Mouse (Mus musculus): ENCODE data around the gene Dtx1. TPM values are rescaled to one million over a fixed set of nuclear protein-coding genes. Genes with fewer than 3 reads are reported as not detected.

Dtx1 gene
- polyA plus RNA-seq, 1 experiment from 2014 or later, result 34.8 TPM

- H3K36me3 ChIP-seq, result peaks cover 72% of the 10 kb centered on the region
- no peak overlapping the region for H3K9ac ChIP-seq
- peaks cover 68% of the 10 kb centered on the region for H3K27me3 ChIP-seq
- H3K4me2 ChIP-seq, result no peak overlapping the region
- no peaks in the 10 kb centered on the region; the same call in 1 of the 2 replicates for H3K4me1 ChIP-seq (replicated peaks)
- H3K9me3 ChIP-seq, result no peaks in the 10 kb centered on the region
- 38% methylated on average over 4 of the region's 4 CpGs for WGBS
- no peak for ATAC-seq (ENCODE audit: low FRiP score)
- H3K4me3 ChIP-seq, result no peak overlapping the region
- H3K27ac ChIP-seq, result no peak overlapping the region
Observed at GRCm38 (mm10) chr5:120688434-120688833, 23.3 kb downstream of the Dtx1 start.

- no peak for ATAC-seq (ENCODE audit: low FRiP score)
- Histone ChIP-seq H3K27me3 (peaks cover 68% of the 10 kb centered on the region), H3K36me3 (peaks cover 72% of the 10 kb centered on the region), H3K9ac (no peak overlapping the region), H3K4me3 (no peak overlapping the region), H3K27ac (no peak overlapping the region), H3K4me1 (replicated peaks) (peaks cover 4% of the 10 kb centered on the region; the same call in 1 of the 2 replicates), H3K4me2 (no peak overlapping the region), H3K9me3 (no peaks in the 10 kb centered on the region)
- 88% methylated on average over 5 of the region's 5 CpGs for WGBS
Observed at GRCm38 (mm10) chr5:120687897-120688296, 23.8 kb downstream of the Dtx1 start.

- Histone ChIP-seq H3K4me2 (no peak overlapping the region), H3K9me3 (no peaks in the 10 kb centered on the region), H3K27me3 (peaks cover 68% of the 10 kb centered on the region), H3K36me3 (peaks cover 72% of the 10 kb centered on the region), H3K9ac (no peak overlapping the region), H3K4me1 (replicated peaks) (peaks cover 8% of the 10 kb centered on the region; the same call in 1 of the 2 replicates), H3K4me3 (no peak overlapping the region), H3K27ac (no peak overlapping the region)
- ATAC-seq (ENCODE audit: low FRiP score), result no peak
- WGBS, result 86% methylated on average over 3 of the region's 3 CpGs
Observed at GRCm38 (mm10) chr5:120687484-120687851, 24.3 kb downstream of the Dtx1 start.

GRCm38 (mm10) chr5:120686749-120687483 lies 24.8 kb downstream of the Dtx1 start:
- peaks cover 68% of the 10 kb centered on the region for H3K27me3 ChIP-seq
- H3K4me3 ChIP-seq, result no peak overlapping the region
- no peaks in the 10 kb centered on the region for H3K9me3 ChIP-seq
- no peak for ATAC-seq (ENCODE audit: low FRiP score)
- H3K36me3 ChIP-seq, result peaks cover 72% of the 10 kb centered on the region
- H3K9ac ChIP-seq, result no peak overlapping the region
- peaks cover 13% of the 10 kb centered on the region for H3K4me1 ChIP-seq (replicated peaks)
- H3K27ac ChIP-seq, result no peak overlapping the region
- WGBS, result 91% methylated on average over 6 of the region's 6 CpGs
- H3K4me2 ChIP-seq, result no peak overlapping the region

- no peak overlapping the region for H3K4me3 ChIP-seq
- no peaks in the 10 kb centered on the region for H3K9me3 ChIP-seq
- H3K4me1 ChIP-seq (replicated peaks), result peaks cover 20% of the 10 kb centered on the region
- no peak overlapping the region for H3K9ac ChIP-seq
- no peak overlapping the region for H3K27ac ChIP-seq
- peaks cover 66% of the 10 kb centered on the region for H3K36me3 ChIP-seq
- WGBS, result 83% methylated on average over 8 of the region's 8 CpGs
- no peak overlapping the region for H3K4me2 ChIP-seq
- H3K27me3 ChIP-seq, result peaks cover 61% of the 10 kb centered on the region
- no peak for ATAC-seq (ENCODE audit: low FRiP score)
Observed at GRCm38 (mm10) chr5:120685678-120686077, 26.0 kb downstream of the Dtx1 start.

- H3K36me3 ChIP-seq, result peaks cover 58% of the 10 kb centered on the region
- H3K9ac ChIP-seq, result no peak overlapping the region
- H3K4me1 ChIP-seq (replicated peaks), result peaks cover 32% of the 10 kb centered on the region
- no peak overlapping the region for H3K4me3 ChIP-seq
- H3K27me3 ChIP-seq, result peaks cover 54% of the 10 kb centered on the region
- no peak overlapping the region for H3K4me2 ChIP-seq
- WGBS, result 10% methylated on average over 24 of the region's 24 CpGs
- H3K9me3 ChIP-seq, result no peaks in the 10 kb centered on the region
- ATAC-seq (ENCODE audit: low FRiP score), result no peak
- no peak overlapping the region for H3K27ac ChIP-seq
Observed at GRCm38 (mm10) chr5:120682982-120683771, 28.6 kb downstream of the Dtx1 start.

GRCm38 (mm10) chr5:120680918-120681317 lies 30.8 kb downstream of the Dtx1 start:
- Histone ChIP-seq H3K4me3 (no peak overlapping the region), H3K4me2 (no peak overlapping the region)

GRCm38 (mm10) chr5:120679676-120680555 lies 31.8 kb downstream of the Dtx1 start:
- H3K4me1 ChIP-seq (replicated peaks), result peaks cover 35% of the 10 kb centered on the region
- ATAC-seq (ENCODE audit: low FRiP score), result peak; percentile 86
- WGBS, result under 1% methylated on average over 24 of the region's 24 CpGs
- H3K9me3 ChIP-seq, result no peaks in the 10 kb centered on the region
- H3K27me3 ChIP-seq, result peaks cover 33% of the 10 kb centered on the region
- peaks cover 27% of the 10 kb centered on the region for H3K36me3 ChIP-seq
- peak overlapping the region; percentile 92 for H3K27ac ChIP-seq
- H3K9ac ChIP-seq, result peak overlapping the region; percentile 71
- peak overlapping the region; percentile 29 for H3K4me3 ChIP-seq
- peak overlapping the region; percentile 50 for H3K4me2 ChIP-seq

More at GRCm38 (mm10) chr5:120680918-120681317, 30.8 kb downstream of the Dtx1 start:
- Histone ChIP-seq H3K27ac (peak overlapping the region; percentile 92), H3K9me3 (no peaks in the 10 kb centered on the region), H3K9ac (no peak overlapping the region), H3K36me3 (peaks cover 37% of the 10 kb centered on the region), H3K4me1 (replicated peaks) (peaks cover 32% of the 10 kb centered on the region), H3K27me3 (peaks cover 43% of the 10 kb centered on the region)
- 85% methylated on average over 18 of the region's 18 CpGs for WGBS
- no peak for ATAC-seq (ENCODE audit: low FRiP score)

GRCm38 (mm10) chr5:120677516-120677915 lies 34.2 kb downstream of the Dtx1 start:
- whole genome bisulfite sequencing, result 20% methylated on average over 2 of the region's 2 CpGs
- Histone ChIP-seq H3K27me3 (peaks cover 9% of the 10 kb centered on the region), H3K4me2 (no peak overlapping the region), H3K4me1 (replicated peaks) (peaks cover 33% of the 10 kb centered on the region), H3K27ac (no peak overlapping the region), H3K9me3 (no peaks in the 10 kb centered on the region), H3K9ac (no peak overlapping the region), H3K36me3 (peaks cover 11% of the 10 kb centered on the region), H3K4me3 (no peak overlapping the region)
- no peak for ATAC-seq (ENCODE audit: low FRiP score)

GRCm38 (mm10) chr5:120674229-120675145 lies 37.2 kb downstream of the Dtx1 start:
- no peak overlapping the region for H3K27ac ChIP-seq
- no peak overlapping the region for H3K4me3 ChIP-seq
- H3K27me3 ChIP-seq, result 0 out of 2 replicates have a peak, but pooled peaks cover 8% of the 10 kb centered on the region
- 30% methylated on average over 21 of the region's 21 CpGs for WGBS
- no peaks in the 10 kb centered on the region for H3K36me3 ChIP-seq
- H3K4me1 ChIP-seq (replicated peaks), result peaks cover 12% of the 10 kb centered on the region
- ATAC-seq (ENCODE audit: low FRiP score), result peak; percentile 25; the same call in 1 of the 2 replicates
- no peak overlapping the region for H3K4me2 ChIP-seq
- H3K9ac ChIP-seq, result no peak overlapping the region
- no peaks in the 10 kb centered on the region for H3K9me3 ChIP-seq

GRCm38 (mm10) chr5:120673626-120674025 lies 38.1 kb downstream of the Dtx1 start:
- no peaks in the 10 kb centered on the region for H3K9me3 ChIP-seq
- no peak overlapping the region for H3K4me2 ChIP-seq
- H3K4me1 ChIP-seq (replicated peaks), result peaks cover 8% of the 10 kb centered on the region
- no peak for ATAC-seq (ENCODE audit: low FRiP score)
- H3K36me3 ChIP-seq, result no peaks in the 10 kb centered on the region
- H3K4me3 ChIP-seq, result no peak overlapping the region
- whole genome bisulfite sequencing, result 14% methylated on average over 12 of the region's 12 CpGs
- H3K9ac ChIP-seq, result no peak overlapping the region
- no peak overlapping the region for H3K27ac ChIP-seq
- H3K27me3 ChIP-seq, result peaks cover 8% of the 10 kb centered on the region; the same call in 1 of the 2 replicates
